Mouse (Mus musculus) frontal cortex, postnatal 14 days (tissue): ENCODE measurements around the gene Arhgap30.
A peak's percentile ranks its signal among the peaks of the same experiment; 100 is the strongest.

ENCODE experiments used
- DNase-seq, 2 experiments: peaks; one replicate each; pipeline ENCODE4 v3.0.0; 2022; ENCODE audit warnings: low spot score in 2 of 2

Arhgap30 gene

GRCm38 (mm10) chr1:171425126-171425525 is 36.4 kb downstream of the Arhgap30 start:
- no peak for DNase-seq

DNA sequence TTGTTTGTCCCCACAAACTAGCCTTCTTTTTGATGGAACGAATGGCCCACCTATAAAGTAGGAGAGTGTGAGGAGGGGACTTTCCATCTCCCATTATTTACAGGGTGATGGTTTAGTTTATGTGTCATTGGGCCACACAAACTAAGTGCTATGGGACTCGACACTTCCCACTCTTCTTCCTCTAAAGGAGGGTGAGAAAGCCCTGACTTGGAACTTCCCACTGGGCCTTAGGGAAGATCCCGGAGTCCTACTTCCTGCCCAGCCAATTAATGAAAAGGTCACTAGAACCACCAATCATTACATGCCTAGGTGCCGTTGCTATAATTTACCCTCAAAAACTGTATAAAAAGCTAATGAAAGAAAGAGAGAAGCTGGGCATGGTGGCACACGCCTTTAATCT is 43.4 kb downstream of the Arhgap30 start:
- DNase-seq, result no peak

- DNase-seq, result no peak
Observed at GRCm38 (mm10) chr1:171435288-171435814, 46.6 kb downstream of the Arhgap30 start.

DNA sequence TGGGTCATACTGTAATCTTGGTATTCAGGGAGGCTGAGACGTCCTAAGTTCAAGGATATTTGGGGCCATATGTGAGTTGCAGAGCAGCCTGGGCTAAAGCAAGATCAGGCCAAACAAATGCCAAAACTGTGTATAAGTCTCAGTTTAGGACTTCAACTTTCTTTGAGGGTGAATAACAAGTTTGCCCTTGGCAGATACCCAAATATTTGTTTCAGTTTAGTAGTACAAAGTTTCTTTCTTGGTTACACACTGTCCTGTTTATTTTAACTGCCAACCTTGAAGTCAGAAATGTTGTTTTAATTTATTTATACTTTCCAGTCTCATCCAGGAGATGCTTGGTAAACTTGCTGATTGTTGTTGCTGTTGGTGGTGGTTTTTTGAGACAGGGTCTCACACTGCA is 47.2 kb downstream of the Arhgap30 start:
- DNase-seq, result no peak

DNA sequence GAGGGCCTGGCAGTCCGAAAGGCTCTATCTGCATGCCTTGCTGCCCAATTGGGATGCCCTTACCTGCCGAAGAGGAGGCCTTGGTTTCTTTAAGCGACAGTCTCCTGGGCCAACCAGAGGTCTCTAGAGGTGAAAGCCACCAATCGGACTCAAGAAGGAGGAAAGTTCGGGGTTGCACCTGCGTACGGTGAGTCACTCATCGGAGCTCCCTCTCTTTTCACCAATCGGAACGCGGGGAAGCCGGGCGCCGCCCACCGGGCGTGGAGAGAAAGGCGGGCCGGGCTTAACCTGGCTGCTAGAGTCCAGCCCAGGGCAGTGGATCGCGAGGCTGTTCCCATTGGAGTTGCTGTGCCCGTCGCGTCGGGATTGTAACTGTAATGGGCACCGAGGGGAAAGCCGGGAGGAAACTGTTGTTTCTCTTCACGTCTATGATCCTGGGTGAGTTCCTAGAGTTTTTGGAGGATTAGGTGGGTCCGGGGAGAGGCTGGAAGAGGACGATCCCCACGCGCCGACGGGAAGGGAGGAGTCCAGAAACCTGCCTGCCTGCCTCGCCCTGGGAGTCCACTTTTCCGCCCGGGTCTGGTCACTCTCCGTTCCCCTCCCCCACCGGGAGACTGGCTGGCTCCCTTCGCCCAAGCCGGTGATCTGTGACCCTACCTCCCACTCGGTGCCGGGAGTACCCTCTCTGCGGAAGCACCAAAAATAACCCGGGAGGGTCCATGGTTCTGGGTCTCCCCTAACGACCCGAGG is 48.7 kb downstream of the Arhgap30 start, which contains the start of gene F11r:
Gene F11r, plus strand, starts transcription at position 272 of the 750 bp plus-strand sequence.
- peak in 1 of 2 experiments; percentile 40 for DNase-seq

GRCm38 (mm10) chr1:171438014-171438670 is 49.4 kb downstream of the Arhgap30 start:
- DNase-seq, result no peak

GRCm38 (mm10) chr1:171439072-171439471 is 50.3 kb downstream of the Arhgap30 start:
- DNase-seq, result no peak

DNA sequence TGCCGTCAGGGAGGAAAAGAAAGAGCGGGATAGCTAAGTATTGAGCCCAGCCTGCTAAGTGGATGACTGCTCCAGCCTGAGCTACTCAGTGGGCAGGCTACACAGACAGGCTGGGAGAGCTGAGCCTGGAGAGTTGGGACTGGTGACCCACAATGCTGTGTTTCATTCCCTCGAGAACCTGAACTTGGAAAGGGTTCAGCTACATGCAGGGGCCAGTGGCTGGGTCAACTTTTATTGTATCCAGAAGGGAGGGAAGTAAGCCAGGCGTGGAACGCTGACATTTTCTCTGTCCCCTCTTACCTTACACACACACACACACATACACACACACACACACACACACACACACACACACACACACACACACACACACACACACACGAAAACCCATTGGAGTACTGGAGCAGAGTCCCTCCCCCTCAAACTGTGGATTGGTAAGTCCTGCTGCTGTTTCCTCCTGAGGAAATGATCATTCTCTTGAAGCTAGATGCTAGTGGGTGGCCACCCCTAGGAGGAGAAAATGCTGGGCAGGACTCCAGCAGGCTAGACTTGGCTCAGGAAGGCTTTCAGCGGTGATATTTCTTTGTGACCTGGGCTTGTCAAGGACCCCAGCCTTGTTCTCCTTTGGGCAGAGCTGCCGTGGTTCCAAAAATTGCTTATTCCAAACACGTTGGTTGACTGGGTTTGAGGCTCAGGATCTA is 51.4 kb downstream of the Arhgap30 start:
- DNase-seq, result no peak

DNA sequence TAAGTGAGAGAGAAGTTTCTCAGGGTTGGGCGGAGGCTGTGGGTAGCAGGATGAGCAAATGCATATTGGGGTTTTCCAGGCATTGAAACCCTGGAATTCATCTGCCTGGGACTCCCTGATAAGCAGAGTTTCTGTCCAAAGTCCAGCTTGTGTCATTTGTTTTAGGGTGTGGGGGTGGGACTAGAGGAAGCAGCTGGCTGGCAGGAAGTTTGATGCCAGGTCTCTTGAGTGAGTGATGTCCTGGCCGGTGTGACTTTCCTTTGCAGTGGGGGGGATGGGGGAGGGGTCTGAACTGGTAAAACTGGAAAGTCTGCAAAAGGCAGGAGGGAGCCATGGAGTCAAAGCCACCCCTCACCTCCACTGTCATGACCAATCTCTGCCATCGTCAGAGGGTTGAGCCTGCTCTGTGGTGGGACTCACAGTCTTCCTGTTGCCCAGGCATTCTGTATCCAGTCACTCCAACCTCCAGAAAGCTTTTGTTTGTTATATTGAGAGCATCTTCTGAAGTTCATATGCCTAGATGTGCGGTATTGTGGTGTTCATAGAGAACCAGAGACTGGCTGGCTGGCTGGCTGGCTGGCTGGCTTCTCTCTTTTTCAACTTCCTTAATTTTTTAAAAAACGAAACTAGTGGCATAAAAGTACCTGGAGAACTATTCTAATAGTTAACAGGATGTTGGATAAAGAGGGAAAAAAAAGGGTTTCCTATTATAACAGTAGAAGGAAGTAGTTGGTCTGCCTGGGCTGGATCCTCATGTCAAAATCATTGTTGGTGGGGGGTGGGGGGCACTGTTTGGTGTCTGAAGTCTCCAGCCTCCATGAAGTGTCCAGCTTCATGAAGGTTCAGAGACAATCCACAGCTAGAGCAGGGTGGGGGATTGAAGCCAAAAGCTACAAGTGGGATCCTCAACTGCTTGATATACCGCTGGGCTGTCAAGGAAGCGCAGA is 53.0 kb downstream of the Arhgap30 start:
- DNase-seq, result no peak

DNA sequence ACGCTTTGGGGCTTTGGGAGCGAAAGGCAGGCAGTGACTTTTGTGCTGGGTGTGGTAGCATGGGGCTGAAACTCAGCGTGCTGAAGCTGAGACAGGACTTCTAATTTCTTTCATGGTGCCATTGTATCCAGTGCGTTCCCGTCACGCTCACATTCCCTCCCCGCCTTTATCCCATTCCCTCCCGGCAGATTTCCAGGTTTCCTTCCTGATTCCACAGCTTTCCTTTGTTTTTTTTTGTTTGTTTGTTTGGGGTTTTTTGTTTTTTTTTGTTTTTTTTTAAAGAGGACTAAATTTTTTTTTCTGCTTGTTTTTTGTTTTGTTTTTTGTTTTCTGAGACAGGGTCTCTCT is 53.6 kb downstream of the Arhgap30 start:
- DNase-seq, result no peak

DNA sequence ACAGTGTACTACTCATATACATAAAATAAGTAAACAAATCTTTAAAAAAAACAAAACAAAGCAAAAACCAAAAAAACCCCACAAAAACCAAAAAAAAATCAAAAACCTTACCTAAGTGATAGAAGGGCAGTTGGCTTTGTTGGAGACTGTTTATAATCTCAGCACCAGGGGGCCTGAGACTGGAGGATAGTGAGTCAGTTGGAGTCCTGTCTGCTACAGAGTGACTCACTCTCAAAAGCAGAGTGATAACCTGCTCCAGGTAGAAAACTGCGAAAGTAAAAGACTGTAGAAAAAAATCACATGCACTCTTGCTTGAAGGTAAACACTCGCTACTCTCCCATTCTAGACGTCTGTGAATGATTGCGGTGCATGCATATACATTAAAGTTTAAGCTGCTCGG is 56.3 kb downstream of the Arhgap30 start:
- DNase-seq, result no peak

GRCm38 (mm10) chr1:171446854-171447253 is 58.1 kb downstream of the Arhgap30 start:
- no peak for DNase-seq

- DNase-seq, result no peak
Observed at GRCm38 (mm10) chr1:171447692-171448091, 58.9 kb downstream of the Arhgap30 start.

GRCm38 (mm10) chr1:171450062-171450461 is 61.3 kb downstream of the Arhgap30 start:
- no peak for DNase-seq

- DNase-seq, result no peak
Observed at GRCm38 (mm10) chr1:171451001-171451400, 62.2 kb downstream of the Arhgap30 start.

DNA sequence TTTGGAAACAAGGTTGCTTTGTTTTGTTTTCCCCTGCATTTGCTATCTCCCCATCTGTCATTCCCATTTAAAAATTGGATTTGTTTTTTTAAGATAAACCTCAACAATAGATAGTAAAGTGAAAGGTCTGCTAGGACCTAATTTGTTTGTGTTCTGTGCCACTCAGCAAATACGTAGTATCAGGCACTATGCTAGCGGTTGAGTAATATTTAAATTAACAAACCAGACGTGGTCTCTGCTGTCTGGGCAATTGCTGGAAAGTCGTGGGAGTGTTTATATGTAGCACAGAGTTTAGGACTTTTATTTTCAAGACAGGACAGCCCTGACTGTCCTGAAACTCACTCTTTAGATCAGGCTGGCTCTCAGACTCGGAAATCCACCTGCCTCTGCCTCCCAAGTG is 63.8 kb downstream of the Arhgap30 start:
- DNase-seq, result no peak

GRCm38 (mm10) chr1:171452923-171453322 is 64.2 kb downstream of the Arhgap30 start:
- DNase-seq, result no peak

GRCm38 (mm10) chr1:171454926-171455325 is 66.2 kb downstream of the Arhgap30 start:
- DNase-seq, result no peak

DNA sequence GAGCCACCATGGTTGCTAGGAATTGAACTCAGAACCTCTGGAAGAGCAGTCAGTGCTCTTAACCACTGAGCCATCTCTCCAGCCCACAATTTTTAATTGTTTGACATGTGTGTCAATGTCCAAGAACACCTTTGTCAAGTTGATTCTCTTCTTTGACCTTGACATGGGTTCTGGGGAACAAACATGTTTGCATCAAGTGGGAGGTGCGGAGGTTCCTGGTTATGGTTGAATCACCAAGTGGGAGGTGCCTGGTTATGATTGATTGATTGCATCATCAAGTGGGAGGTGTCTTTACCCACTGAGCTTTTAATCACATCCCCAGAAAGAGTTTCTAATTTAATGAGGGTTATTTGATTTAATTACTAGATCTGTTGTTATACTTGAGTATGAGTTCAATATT is 68.8 kb downstream of the Arhgap30 start:
- DNase-seq, result no peak

DNA sequence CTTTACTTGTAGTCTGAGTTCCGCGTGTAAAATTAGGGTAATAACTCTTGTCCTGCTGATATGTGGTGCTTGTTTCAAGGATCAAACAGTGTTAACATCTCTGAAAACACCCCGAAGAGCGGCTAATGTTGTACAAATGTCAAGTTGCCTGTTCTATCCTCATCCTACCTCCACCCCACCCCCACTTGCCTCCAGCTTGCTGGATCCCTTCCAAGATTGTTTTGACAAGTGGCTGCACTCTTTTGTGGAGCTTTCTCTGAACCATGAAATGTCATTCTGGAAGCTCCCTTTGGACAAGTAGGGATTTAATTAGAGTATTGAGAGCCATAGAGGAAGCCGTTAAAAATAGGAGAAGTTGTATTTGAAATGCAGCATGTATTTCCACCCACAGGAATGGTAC is 71.0 kb downstream of the Arhgap30 start:
- DNase-seq, result no peak
